Mouse (Mus musculus): ENCODE measurements around the gene Osbpl9.

DNA sequence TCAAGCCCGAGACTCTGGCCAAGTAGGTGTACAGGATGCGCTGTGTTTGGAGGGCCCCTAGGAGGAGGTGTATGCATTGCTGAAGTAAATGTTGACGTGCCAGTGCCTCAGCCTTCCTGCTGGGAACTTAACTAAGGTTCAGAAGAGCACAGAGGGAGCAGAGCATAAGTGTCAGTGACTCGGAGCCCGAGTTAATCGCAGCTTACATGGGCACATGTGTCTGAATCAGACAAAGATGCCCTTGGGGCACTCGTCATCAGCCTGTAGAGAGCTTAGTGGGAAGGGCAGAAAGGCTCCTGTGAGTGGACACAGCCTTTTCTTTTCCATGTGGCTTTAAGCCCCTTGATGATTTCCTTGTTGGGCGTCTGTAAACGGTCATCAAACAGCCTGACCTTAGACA, 148.1 kb downstream of the Osbpl9 start:
- no peak for TF ChIP-seq CTCF (IDR thresholded peaks at IDR 0.05; ENCODE audit: extremely low read depth, insufficient read depth, insufficient read length, insufficient replicate concordance)
- TF ChIP-seq POLR2A (IDR thresholded peaks at IDR 0.05; ENCODE audit: low read depth, low read length): no peak

Measured in spleen, adult 2 months (tissue).